Mouse (Mus musculus) neural tube, embryonic 14.5 days (tissue): ENCODE measurements around the gene Tax1bp1. TPM values are rescaled to one million over a fixed set of nuclear protein-coding genes. Genes with fewer than 3 reads are reported as not detected.

Experiments
- ATAC-seq: fragments of 200-750 bp; cut with Nextera tagmentation; 2 replicates; pipeline ENCODE4 v1.8.0; 2017; ENCODE audit warnings: low read depth, mild to moderate bottlenecking, moderate TSS enrichment, moderate library complexity
- H3K27ac ChIP-seq: fragments of 300-500 bp; sonication (generic); 2 replicates; pipeline ENCODE4 v1.5.1; 2014; ENCODE audit warnings: low read depth, mild to moderate bottlenecking, control low read depth, low read length, moderate library complexity, mixed read lengths
- H3K27me3 ChIP-seq: fragments of 300-500 bp; sonication (generic); 2 replicates; pipeline ENCODE4 v1.6.1; 2014; ENCODE audit warnings: low read length; ENCODE audit not compliant: control insufficient read depth, insufficient read depth
- H3K36me3 ChIP-seq: fragments of 300-500 bp; sonication (generic); 2 replicates; pipeline ENCODE4 v1.6.1; 2014; ENCODE audit warnings: low read length, mixed read lengths; ENCODE audit not compliant: control insufficient read depth, insufficient read depth
- H3K4me1 ChIP-seq: fragments of 300-500 bp; sonication (generic); 2 replicates; pipeline ENCODE4 v1.6.1; 2014; ENCODE audit warnings: low read length; ENCODE audit not compliant: control insufficient read depth, insufficient read depth
- H3K4me2 ChIP-seq: fragments of 300-500 bp; sonication (generic); 2 replicates; pipeline ENCODE4 v1.6.1; 2014; ENCODE audit warnings: mild to moderate bottlenecking, low read depth, low read length, control low read depth
- H3K4me3 ChIP-seq: fragments of 300-500 bp; sonication (generic); 2 replicates; pipeline ENCODE4 v1.5.1; 2014; ENCODE audit warnings: low read depth, low read length, control low read depth, mixed read lengths
- H3K9ac ChIP-seq: fragments of 300-500 bp; sonication (generic); replicated peaks from 2 replicates; pipeline ENCODE4 v1.6.1; 2014; ENCODE audit warnings: low read depth, mild to moderate bottlenecking, control low read depth, low read length, mixed read lengths
- H3K9me3 ChIP-seq: fragments of 300-500 bp; sonication (generic); 2 replicates; pipeline ENCODE4 v1.6.1; 2016; ENCODE audit warnings: low read length; ENCODE audit not compliant: control insufficient read depth
- WGBS: fragments of 180-500 bp; shearing (Covaris S2); extraction: QIAGEN DNeasy Blood & Tissue Kit; methylation state at CpG from one replicate; pipeline ENCODE4 v1.1.7; 2014; 5-methylcytosine and 5-hydroxymethylcytosine counted together
- polyA plus RNA-seq: library from polyadenylated mRNA; unstranded; fragments of >200 nt; fragmentation: Nextera tagmentation; extraction: Ambion mirVana; gene quantifications from 2 replicates; pipeline ENCODE4 v1.2.1, GENCODE M21; 2014

Gene Tax1bp1
- polyA plus RNA-seq, 1 experiment from 2014 or later = 164 TPM

DNA sequence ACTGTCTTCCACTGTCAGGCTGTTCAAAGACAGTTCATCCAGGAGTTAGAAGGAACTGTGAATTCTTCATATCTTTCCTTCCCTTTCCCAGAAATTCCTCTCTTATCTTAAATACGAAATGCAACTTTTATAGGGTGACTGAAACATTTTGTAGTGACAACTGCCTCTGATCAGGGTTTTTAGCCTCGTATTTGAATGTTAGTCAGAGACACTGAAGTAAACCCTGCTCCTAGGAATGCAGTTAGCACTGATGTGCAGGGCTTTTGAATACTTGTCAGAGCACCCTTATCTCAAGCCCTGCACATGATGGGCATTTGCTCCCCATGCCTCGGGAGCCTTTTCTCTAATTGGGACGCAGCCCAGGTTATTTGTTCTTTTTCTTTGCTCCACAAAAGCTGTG lies 16.8 kb downstream of the Tax1bp1 start:
- no peak overlapping the region for H3K27ac ChIP-seq
- WGBS = 80% methylated on average over 4 of the region's 4 CpGs
- H3K4me3 ChIP-seq = no peak overlapping the region
- peaks cover 12% of the 10 kb centered on the region; the same call in 1 of the 2 replicates for H3K36me3 ChIP-seq
- no peaks in the 10 kb centered on the region for H3K27me3 ChIP-seq
- no peak overlapping the region for H3K9ac ChIP-seq
- no peaks in the 10 kb centered on the region for H3K9me3 ChIP-seq
- H3K4me1 ChIP-seq = no peaks in the 10 kb centered on the region
- no peak overlapping the region for H3K4me2 ChIP-seq
- ATAC-seq = no peak

DNA sequence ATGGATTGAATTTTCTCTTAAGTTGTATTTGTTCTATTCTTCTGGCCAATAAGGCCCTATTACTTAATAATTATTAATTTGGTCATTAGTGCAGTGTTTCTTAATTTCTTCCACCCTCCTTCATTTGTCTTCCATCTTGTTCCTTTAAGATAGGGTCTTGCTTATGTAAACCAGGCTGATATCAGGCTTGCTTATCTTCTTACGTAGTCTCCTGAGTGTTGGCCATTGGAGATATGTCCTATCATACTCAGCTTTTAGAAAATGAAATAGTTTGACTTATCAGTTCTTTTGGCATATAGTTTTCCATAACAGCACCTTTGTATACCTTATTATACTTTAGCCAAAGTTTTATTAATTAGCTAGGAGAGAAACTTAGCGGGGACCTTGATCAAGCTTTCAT lies 21.1 kb downstream of the Tax1bp1 start:
- Histone ChIP-seq H3K4me2 (no peak overlapping the region), H3K9ac (no peak overlapping the region), H3K9me3 (no peaks in the 10 kb centered on the region), H3K36me3 (peaks cover 17% of the 10 kb centered on the region), H3K4me3 (no peak overlapping the region), H3K27me3 (no peaks in the 10 kb centered on the region), H3K27ac (no peak overlapping the region), H3K4me1 (no peaks in the 10 kb centered on the region)
- ATAC-seq = no peak
- WGBS = 99% methylated on average over 2 of the region's 2 CpGs

DNA sequence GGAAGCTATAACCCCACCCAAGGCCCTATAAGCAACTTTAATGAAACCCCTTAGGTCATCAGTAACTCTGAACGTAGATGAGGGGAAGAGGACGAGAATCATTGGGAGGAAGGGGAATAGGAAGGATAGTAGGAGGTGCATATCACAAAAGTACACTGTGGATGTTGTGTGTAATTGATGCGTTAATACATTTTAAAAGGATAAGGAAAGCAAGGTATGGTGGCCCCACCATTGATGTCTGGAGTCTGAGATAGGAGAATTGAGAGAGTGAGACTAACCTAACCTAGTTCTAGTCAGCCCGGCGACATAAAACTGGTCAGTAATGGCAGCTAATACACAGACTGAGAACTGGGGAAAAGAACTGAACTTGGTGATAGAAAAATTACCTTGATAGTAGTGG lies 39.3 kb downstream of the Tax1bp1 start:
- H3K4me1 ChIP-seq = no peaks in the 10 kb centered on the region
- no peak overlapping the region for H3K4me3 ChIP-seq
- ATAC-seq = no peak
- no peaks in the 10 kb centered on the region for H3K27me3 ChIP-seq
- peaks cover 9% of the 10 kb centered on the region for H3K36me3 ChIP-seq
- no peak overlapping the region for H3K9ac ChIP-seq
- no peaks in the 10 kb centered on the region for H3K9me3 ChIP-seq
- WGBS = 95% methylated on average over 5 of the region's 5 CpGs
- H3K4me2 ChIP-seq = no peak overlapping the region
- H3K27ac ChIP-seq = no peak overlapping the region

DNA sequence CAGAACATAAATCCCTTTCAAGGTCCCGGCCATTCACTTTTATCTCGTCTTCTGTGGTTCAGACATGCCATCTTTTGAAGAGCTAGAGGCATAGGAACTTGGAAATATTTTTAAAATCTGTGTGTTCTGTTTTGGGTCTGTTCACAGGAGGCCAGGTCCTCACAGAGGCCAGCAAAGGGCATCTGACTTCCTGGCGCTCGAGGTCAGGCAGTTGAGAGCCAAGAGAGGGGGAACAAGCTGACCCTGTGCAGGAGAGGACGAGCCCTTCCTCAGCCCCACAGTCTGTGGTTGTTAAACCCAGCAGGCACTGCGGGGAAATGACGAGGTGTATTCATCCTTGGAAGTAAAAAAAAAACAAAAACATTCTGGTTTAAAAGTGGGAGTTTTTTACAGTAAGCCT lies 51.7 kb downstream of the Tax1bp1 start:
- Histone ChIP-seq H3K4me2 (no peak overlapping the region), H3K36me3 (peaks cover 15% of the 10 kb centered on the region), H3K9me3 (no peaks in the 10 kb centered on the region), H3K27me3 (no peaks in the 10 kb centered on the region), H3K9ac (no peak overlapping the region), H3K27ac (no peak overlapping the region), H3K4me3 (no peak overlapping the region), H3K4me1 (no peaks in the 10 kb centered on the region)
- ATAC-seq = no peak
- WGBS = 76% methylated on average over 7 of the region's 7 CpGs

DNA sequence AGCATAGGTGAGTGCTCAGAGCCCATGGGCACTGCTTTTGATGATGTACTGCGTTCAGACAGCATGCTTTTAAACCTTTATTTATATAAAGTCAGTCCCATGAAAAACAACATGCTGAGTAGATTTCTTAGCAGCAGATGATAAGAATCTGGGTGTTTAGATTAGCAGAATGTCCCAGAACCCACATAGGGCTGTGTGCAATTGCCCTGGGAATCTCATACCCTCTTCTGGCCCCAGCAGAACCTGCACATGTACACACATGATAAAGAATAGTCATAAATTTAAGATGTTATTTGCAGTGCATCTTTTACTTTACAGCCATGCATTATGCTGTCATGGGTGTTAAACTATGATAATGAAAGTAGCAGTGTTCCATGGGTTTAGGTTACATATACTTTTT lies 57.3 kb downstream of the Tax1bp1 start:
- Histone ChIP-seq H3K36me3 (peaks cover 16% of the 10 kb centered on the region), H3K4me2 (no peak overlapping the region), H3K9me3 (no peaks in the 10 kb centered on the region), H3K4me3 (no peak overlapping the region), H3K27ac (no peak overlapping the region), H3K4me1 (no peaks in the 10 kb centered on the region), H3K27me3 (no peaks in the 10 kb centered on the region), H3K9ac (no peak overlapping the region)
- WGBS = 88% methylated on average over 1 of the region's 1 CpGs
- no peak for ATAC-seq

DNA sequence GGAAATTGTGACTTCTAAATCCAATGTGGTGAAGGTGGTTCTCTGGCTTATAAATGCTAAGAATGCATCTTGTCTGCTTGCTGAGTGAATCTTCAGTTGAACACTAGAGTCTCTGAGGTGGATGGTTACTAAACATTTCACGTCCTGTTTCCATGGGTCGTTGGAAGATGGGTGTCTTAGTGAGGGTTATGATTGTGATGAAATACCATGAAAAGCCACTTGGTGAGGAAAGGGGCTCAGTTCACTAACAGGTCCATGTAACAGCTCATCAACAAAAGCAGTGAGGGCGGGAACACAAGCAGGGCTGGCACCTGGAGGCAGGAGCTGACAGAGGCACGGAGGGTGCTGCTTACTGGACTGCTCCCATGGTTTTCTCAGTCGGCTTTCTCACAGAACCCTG lies 59.6 kb downstream of the Tax1bp1 start:
- Histone ChIP-seq H3K9ac (no peak overlapping the region), H3K4me1 (no peaks in the 10 kb centered on the region), H3K9me3 (no peaks in the 10 kb centered on the region), H3K4me2 (no peak overlapping the region), H3K36me3 (peaks cover 7% of the 10 kb centered on the region; the same call in 1 of the 2 replicates), H3K4me3 (no peak overlapping the region), H3K27ac (no peak overlapping the region), H3K27me3 (no peaks in the 10 kb centered on the region)
- WGBS = 84% methylated on average over 5 of the region's 5 CpGs
- no peak for ATAC-seq

DNA sequence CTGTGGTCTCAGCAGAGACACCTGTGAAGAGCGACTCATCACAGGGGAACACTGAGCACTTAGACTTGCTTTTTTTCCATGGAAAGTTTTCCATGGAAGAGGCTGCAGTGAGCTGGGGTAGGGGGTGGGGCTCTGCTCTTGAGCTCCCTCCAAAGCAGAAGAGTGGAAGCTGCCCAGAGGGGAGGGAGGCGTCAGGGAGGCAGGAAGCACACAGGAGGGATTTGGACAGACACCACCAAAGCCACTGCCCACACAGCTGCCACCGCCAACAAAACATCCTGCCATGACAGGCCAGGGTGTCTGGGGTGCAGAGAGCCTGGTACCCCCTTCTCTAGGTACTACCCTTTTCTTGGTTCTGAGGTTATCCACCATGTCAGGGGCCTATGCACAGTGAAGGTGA lies 61.8 kb downstream of the Tax1bp1 start:
- WGBS = 89% methylated on average over 3 of the region's 3 CpGs
- Histone ChIP-seq H3K27me3 (no peaks in the 10 kb centered on the region), H3K4me3 (no peak overlapping the region), H3K4me2 (no peak overlapping the region), H3K27ac (no peak overlapping the region), H3K9ac (no peak overlapping the region), H3K4me1 (no peaks in the 10 kb centered on the region), H3K36me3 (0 out of 2 replicates have a peak, but pooled peaks cover 4% of the 10 kb centered on the region), H3K9me3 (no peaks in the 10 kb centered on the region)
- ATAC-seq = no peak

DNA sequence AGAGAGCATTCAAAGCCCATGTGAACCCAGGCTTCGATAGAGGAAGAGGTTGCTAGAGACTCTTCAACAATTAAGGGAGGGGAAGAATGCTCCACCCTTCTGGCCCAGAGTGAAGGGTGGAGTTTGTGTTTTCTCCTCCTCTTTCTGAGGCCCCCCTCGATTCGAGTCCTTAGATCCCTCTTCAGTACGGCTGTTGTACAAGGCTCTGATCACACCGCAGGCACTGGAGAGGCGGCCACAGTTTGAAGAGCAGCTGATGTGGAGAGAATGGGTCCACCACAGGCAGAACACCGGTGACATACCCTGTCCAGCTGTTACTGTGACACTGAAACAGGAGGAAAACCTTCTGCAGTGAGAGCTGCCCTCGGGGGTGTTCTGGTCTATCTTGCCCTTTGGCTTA lies 62.4 kb downstream of the Tax1bp1 start:
- H3K4me2 ChIP-seq = no peak overlapping the region
- ATAC-seq = no peak
- no peak overlapping the region for H3K4me3 ChIP-seq
- no peaks in the 10 kb centered on the region for H3K4me1 ChIP-seq
- no peak overlapping the region for H3K27ac ChIP-seq
- WGBS = 92% methylated on average over 8 of the region's 8 CpGs
- H3K27me3 ChIP-seq = no peaks in the 10 kb centered on the region
- H3K36me3 ChIP-seq = 0 out of 2 replicates have a peak, but pooled peaks cover 4% of the 10 kb centered on the region
- no peak overlapping the region for H3K9ac ChIP-seq
- no peaks in the 10 kb centered on the region for H3K9me3 ChIP-seq

DNA sequence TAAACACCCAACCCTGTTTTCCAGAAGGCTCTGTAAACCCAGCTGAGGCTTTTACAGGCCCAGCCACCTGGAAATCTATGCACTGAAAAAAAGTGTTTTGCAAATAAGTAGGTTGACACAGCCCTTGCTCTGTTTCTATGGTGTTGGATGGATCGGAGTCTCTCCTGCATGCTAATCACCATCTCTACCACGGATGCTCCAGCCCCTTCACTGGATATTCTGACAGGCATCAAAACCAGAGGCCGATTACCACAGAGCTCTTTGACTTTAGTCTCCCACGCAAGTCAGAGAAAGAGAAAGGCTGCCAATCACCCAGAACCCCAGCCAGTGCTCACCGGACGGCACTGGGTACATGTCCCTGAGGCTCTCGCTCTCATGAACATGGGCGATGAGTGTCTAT lies 63.5 kb downstream of the Tax1bp1 start:
- Histone ChIP-seq H3K9me3 (no peaks in the 10 kb centered on the region), H3K4me3 (no peak overlapping the region), H3K4me2 (no peak overlapping the region), H3K9ac (no peak overlapping the region), H3K27ac (no peak overlapping the region), H3K4me1 (no peaks in the 10 kb centered on the region), H3K36me3 (0 out of 2 replicates have a peak, but pooled peaks cover 4% of the 10 kb centered on the region), H3K27me3 (no peaks in the 10 kb centered on the region)
- WGBS = 87% methylated on average over 8 of the region's 8 CpGs
- ATAC-seq = no peak

DNA sequence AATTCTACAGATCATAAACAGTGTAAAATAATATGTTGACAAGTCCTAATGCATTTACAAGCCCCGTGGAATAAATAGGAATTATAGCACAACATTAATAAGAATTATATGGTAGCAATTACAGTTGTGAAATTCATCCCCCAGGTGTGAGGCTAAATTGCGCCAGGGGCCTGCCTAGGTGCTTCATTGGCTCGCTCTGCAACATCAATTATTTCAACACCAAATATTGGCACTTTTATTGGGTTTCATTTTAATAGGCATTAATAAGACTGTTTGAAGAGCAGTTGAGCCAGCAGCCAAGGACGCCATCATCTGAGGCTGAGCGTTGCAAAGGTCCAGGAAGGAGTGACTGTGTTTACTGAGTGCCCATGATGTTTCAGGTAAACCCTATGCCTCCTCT lies 65.0 kb downstream of the Tax1bp1 start:
- WGBS = 74% methylated on average over 5 of the region's 5 CpGs
- ATAC-seq = no peak
- Histone ChIP-seq H3K36me3 (no peaks in the 10 kb centered on the region), H3K9ac (no peak overlapping the region), H3K4me3 (no peak overlapping the region), H3K27ac (no peak overlapping the region), H3K27me3 (no peaks in the 10 kb centered on the region), H3K4me1 (no peaks in the 10 kb centered on the region), H3K4me2 (no peak overlapping the region), H3K9me3 (no peaks in the 10 kb centered on the region)
